Mouse (Mus musculus): Measurements from ENCODE around the gene Xntrpc. TPM values are rescaled to one million over a fixed set of nuclear protein-coding genes. Genes with fewer than 3 reads are reported as not detected.
"Not testable (repeated sequence)": the region's sequence is repeated elsewhere in the genome, so short reads cannot be mapped to it uniquely, and the experiment has no call there.

The Xntrpc gene
- total RNA-seq, 1 experiment = 0.76 TPM

GRCm38 (mm10) chr7:102042314-102042713 is 23.2 kb upstream of the Xntrpc start:
- no peak overlapping the region for H3K9ac ChIP-seq (ENCODE audit: insufficient read depth, low read depth, low read length, poor library complexity, severe bottlenecking)
- peaks cover 12% of the 10 kb centered on the region for H3K36me3 ChIP-seq (ENCODE audit: control insufficient read depth, insufficient read depth, low read length, poor library complexity, severe bottlenecking)
- DNase-seq (ENCODE audit: low read depth, low spot score) = no peak
- no peaks in the 10 kb centered on the region for H3K4me1 ChIP-seq (ENCODE audit: control insufficient read depth in 2 of 2, insufficient read depth in 2 of 2, low read length in 2 of 2, poor library complexity in 1 of 2)
- no peak overlapping the region for H3K4me3 ChIP-seq (ENCODE audit: insufficient read depth in 1 of 2, low read depth in 1 of 2, low read length in 2 of 2, poor library complexity in 1 of 2, severe bottlenecking in 1 of 2)
- in situ Hi-C loops (cut with MboI; ENCODE audit: low sequenced_read_pairs in 2 of 2, unreplicated experiment in 2 of 2) = no loop called here
- TF ChIP-seq MAFK (IDR thresholded peaks at IDR 0.05; ENCODE audit: insufficient read depth, low read depth, low read length) = no peak
- TF ChIP-seq HCFC1 (IDR thresholded peaks at IDR 0.05; ENCODE audit: borderline replicate concordance, insufficient read depth, low read length) = no peak
- no peak for TF ChIP-seq ZNF384 (IDR thresholded peaks at IDR 0.05; ENCODE audit: low read depth, low read length)
- no peak for TF ChIP-seq ZC3H11A (IDR thresholded peaks at IDR 0.05; ENCODE audit: borderline replicate concordance, low read depth, low read length)
- no peaks in the 10 kb centered on the region for H3K9me3 ChIP-seq (ENCODE audit: control insufficient read depth, insufficient read depth, low read depth, low read length)
- H3K27ac ChIP-seq (ENCODE audit: insufficient read depth, low read depth, low read length, poor library complexity, severe bottlenecking) = no peak overlapping the region

GRCm38 (mm10) chr7:102048524-102048923 is 17.0 kb upstream of the Xntrpc start:
- H3K4me1 ChIP-seq (ENCODE audit: control insufficient read depth in 2 of 2, insufficient read depth in 2 of 2, low read length in 2 of 2, poor library complexity in 1 of 2); in situ Hi-C loops (cut with MboI; ENCODE audit: low sequenced_read_pairs in 2 of 2, unreplicated experiment in 2 of 2); H3K9me3 ChIP-seq (ENCODE audit: control insufficient read depth, insufficient read depth, low read depth, low read length); H3K27ac ChIP-seq (ENCODE audit: insufficient read depth, low read depth, low read length, poor library complexity, severe bottlenecking); H3K36me3 ChIP-seq (ENCODE audit: control insufficient read depth, insufficient read depth, low read length, poor library complexity, severe bottlenecking); H3K4me3 ChIP-seq (ENCODE audit: insufficient read depth in 1 of 2, low read depth in 1 of 2, low read length in 2 of 2, poor library complexity in 1 of 2, severe bottlenecking in 1 of 2); H3K9ac ChIP-seq (ENCODE audit: insufficient read depth, low read depth, low read length, poor library complexity, severe bottlenecking); DNase-seq (ENCODE audit: low read depth, low spot score): not testable (repeated sequence)

- in situ Hi-C loops (cut with MboI; ENCODE audit: low sequenced_read_pairs in 2 of 2, unreplicated experiment in 2 of 2) = no loop called here
- Histone ChIP-seq H3K36me3 (ENCODE audit: control insufficient read depth, insufficient read depth, low read length, poor library complexity, severe bottlenecking) (peaks cover 2% of the 10 kb centered on the region; the same call in 1 of the 2 replicates), H3K4me3 (ENCODE audit: insufficient read depth in 1 of 2, low read depth in 1 of 2, low read length in 2 of 2, poor library complexity in 1 of 2, severe bottlenecking in 1 of 2) (no peak overlapping the region), H3K9ac (ENCODE audit: insufficient read depth, low read depth, low read length, poor library complexity, severe bottlenecking) (no peak overlapping the region), H3K9me3 (ENCODE audit: control insufficient read depth, insufficient read depth, low read depth, low read length) (no peaks in the 10 kb centered on the region), H3K4me1 (ENCODE audit: control insufficient read depth in 2 of 2, insufficient read depth in 2 of 2, low read length in 2 of 2, poor library complexity in 1 of 2) (no peaks in the 10 kb centered on the region), H3K27ac (ENCODE audit: insufficient read depth, low read depth, low read length, poor library complexity, severe bottlenecking) (no peak overlapping the region)
- DNase-seq (ENCODE audit: low read depth, low spot score) = no peak
- no peak for TF ChIP-seq ZNF384 (IDR thresholded peaks at IDR 0.05; ENCODE audit: low read depth, low read length)
- no peak for TF ChIP-seq MAFK (IDR thresholded peaks at IDR 0.05; ENCODE audit: insufficient read depth, low read depth, low read length)
- TF ChIP-seq HCFC1 (IDR thresholded peaks at IDR 0.05; ENCODE audit: borderline replicate concordance, insufficient read depth, low read length) = no peak
- no peak for TF ChIP-seq ZC3H11A (IDR thresholded peaks at IDR 0.05; ENCODE audit: borderline replicate concordance, low read depth, low read length)
- no peak for TF ChIP-seq CHD2 (IDR thresholded peaks at IDR 0.05; ENCODE audit: low read depth, low read length)
Measured at GRCm38 (mm10) chr7:102061353-102061752, 4.2 kb upstream of the Xntrpc start.

- no peaks in the 10 kb centered on the region for H3K4me1 ChIP-seq (ENCODE audit: control insufficient read depth in 2 of 2, insufficient read depth in 2 of 2, low read length in 2 of 2, poor library complexity in 1 of 2)
- in situ Hi-C loops (cut with MboI; ENCODE audit: low sequenced_read_pairs in 2 of 2, unreplicated experiment in 2 of 2) = no loop called here
- no peak overlapping the region for H3K27ac ChIP-seq (ENCODE audit: insufficient read depth, low read depth, low read length, poor library complexity, severe bottlenecking)
- peaks cover 2% of the 10 kb centered on the region; the same call in 1 of the 2 replicates for H3K36me3 ChIP-seq (ENCODE audit: control insufficient read depth, insufficient read depth, low read length, poor library complexity, severe bottlenecking)
- no peak overlapping the region for H3K4me3 ChIP-seq (ENCODE audit: insufficient read depth in 1 of 2, low read depth in 1 of 2, low read length in 2 of 2, poor library complexity in 1 of 2, severe bottlenecking in 1 of 2)
- no peak for DNase-seq (ENCODE audit: low read depth, low spot score)
- no peak for TF ChIP-seq ZC3H11A (IDR thresholded peaks at IDR 0.05; ENCODE audit: borderline replicate concordance, low read depth, low read length)
- TF ChIP-seq ZNF384 (IDR thresholded peaks at IDR 0.05; ENCODE audit: low read depth, low read length) = no peak
- no peak for TF ChIP-seq CHD2 (IDR thresholded peaks at IDR 0.05; ENCODE audit: low read depth, low read length)
- TF ChIP-seq MAFK (IDR thresholded peaks at IDR 0.05; ENCODE audit: insufficient read depth, low read depth, low read length) = no peak
- TF ChIP-seq HCFC1 (IDR thresholded peaks at IDR 0.05; ENCODE audit: borderline replicate concordance, insufficient read depth, low read length) = no peak
- H3K9ac ChIP-seq (ENCODE audit: insufficient read depth, low read depth, low read length, poor library complexity, severe bottlenecking) = no peak overlapping the region
- H3K9me3 ChIP-seq (ENCODE audit: control insufficient read depth, insufficient read depth, low read depth, low read length) = no peaks in the 10 kb centered on the region
Measured at GRCm38 (mm10) chr7:102062203-102062602, 3.3 kb upstream of the Xntrpc start.

GRCm38 (mm10) chr7:102063891-102064290 is 1.6 kb upstream of the Xntrpc start:
- peaks cover 2% of the 10 kb centered on the region; the same call in 1 of the 2 replicates for H3K36me3 ChIP-seq (ENCODE audit: control insufficient read depth, insufficient read depth, low read length, poor library complexity, severe bottlenecking)
- H3K9ac ChIP-seq (ENCODE audit: insufficient read depth, low read depth, low read length, poor library complexity, severe bottlenecking) = no peak overlapping the region
- TF ChIP-seq ZC3H11A (IDR thresholded peaks at IDR 0.05; ENCODE audit: borderline replicate concordance, low read depth, low read length) (no peak), ZNF384 (IDR thresholded peaks at IDR 0.05; ENCODE audit: low read depth, low read length) (no peak), HCFC1 (IDR thresholded peaks at IDR 0.05; ENCODE audit: borderline replicate concordance, insufficient read depth, low read length) (no peak), CHD2 (IDR thresholded peaks at IDR 0.05; ENCODE audit: low read depth, low read length) (no peak), MAFK (IDR thresholded peaks at IDR 0.05; ENCODE audit: insufficient read depth, low read depth, low read length) (no peak)
- no peaks in the 10 kb centered on the region for H3K9me3 ChIP-seq (ENCODE audit: control insufficient read depth, insufficient read depth, low read depth, low read length)
- H3K4me1 ChIP-seq (ENCODE audit: control insufficient read depth in 2 of 2, insufficient read depth in 2 of 2, low read length in 2 of 2, poor library complexity in 1 of 2) = no peaks in the 10 kb centered on the region
- DNase-seq (ENCODE audit: low read depth, low spot score) = no peak
- H3K4me3 ChIP-seq (ENCODE audit: insufficient read depth in 1 of 2, low read depth in 1 of 2, low read length in 2 of 2, poor library complexity in 1 of 2, severe bottlenecking in 1 of 2) = peak overlapping the region; percentile 80 to 83
- in situ Hi-C loops (cut with MboI; ENCODE audit: low sequenced_read_pairs in 2 of 2, unreplicated experiment in 2 of 2) = no loop called here
- H3K27ac ChIP-seq (ENCODE audit: insufficient read depth, low read depth, low read length, poor library complexity, severe bottlenecking) = no peak overlapping the region

Data from ES-E14 (cell line).